Mouse (Mus musculus) natural killer cell, adult 2 months (primary cell): ENCODE measurements at regions not wholly inside any gene's neighbourhood (a gene's known extent, or its start where the extent isn't known, plus 50 kb on each side); places are given as distances from the start of the nearest gene placed in this dataset.
A peak's percentile ranks its signal among the peaks of the same experiment; 100 is the strongest.

Source experiments
- DNase-seq, 2 experiments: peaks; one replicate each; pipeline ENCODE4 v3.0.0; 2022; ENCODE audit warnings: low spot score in 2 of 2

DNA sequence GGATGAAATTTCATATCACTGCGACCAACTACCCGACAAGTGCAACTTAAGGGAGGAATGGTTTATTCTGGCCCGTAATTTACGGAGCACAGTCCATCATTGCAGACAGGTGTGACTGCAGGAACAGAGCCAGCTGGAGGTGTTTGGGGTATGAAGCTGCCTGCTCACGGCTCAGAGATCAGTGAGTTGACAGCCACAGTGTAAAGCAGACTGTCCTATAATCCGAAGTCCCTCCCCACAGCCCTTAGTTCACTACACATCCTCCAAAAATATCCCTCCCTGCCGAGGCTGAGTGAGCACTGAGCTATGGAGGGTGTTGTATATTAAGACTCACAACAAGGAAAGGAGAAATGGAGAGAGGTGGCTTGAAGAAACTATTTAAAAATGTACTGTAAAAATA lies 88.0 kb upstream of the Ednrb start:
- no peak for DNase-seq

DNA sequence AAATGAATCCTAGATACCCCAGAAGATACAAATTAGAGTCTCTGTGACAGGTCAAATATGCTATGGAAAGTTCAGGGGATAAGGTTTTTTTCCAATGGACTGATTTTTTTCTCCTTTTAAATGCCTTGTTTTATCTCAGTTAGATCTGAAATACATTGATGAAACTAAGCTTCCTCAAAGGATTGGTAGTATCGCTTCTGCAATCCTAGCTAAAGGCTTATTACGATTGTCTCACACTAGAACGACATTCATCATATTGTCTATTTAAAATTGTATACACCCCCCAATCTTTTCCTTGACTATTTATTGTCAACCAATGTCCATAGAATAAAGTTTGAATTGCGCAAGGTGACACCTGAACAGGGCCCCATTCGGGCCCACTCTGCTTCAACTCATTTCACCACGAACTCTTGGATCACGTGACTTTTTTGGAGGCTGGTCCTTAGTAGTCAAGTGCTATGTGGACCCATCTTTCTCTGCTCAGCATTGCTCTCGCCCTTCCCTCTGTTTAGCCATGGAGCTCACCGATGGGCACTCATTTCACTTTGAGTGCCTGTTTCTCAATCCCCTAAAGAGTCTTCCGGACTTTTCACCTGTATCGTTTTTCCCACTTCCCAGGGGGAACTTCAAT lies 85.6 kb upstream of the Ednrb start:
- DNase-seq: no peak

DNA sequence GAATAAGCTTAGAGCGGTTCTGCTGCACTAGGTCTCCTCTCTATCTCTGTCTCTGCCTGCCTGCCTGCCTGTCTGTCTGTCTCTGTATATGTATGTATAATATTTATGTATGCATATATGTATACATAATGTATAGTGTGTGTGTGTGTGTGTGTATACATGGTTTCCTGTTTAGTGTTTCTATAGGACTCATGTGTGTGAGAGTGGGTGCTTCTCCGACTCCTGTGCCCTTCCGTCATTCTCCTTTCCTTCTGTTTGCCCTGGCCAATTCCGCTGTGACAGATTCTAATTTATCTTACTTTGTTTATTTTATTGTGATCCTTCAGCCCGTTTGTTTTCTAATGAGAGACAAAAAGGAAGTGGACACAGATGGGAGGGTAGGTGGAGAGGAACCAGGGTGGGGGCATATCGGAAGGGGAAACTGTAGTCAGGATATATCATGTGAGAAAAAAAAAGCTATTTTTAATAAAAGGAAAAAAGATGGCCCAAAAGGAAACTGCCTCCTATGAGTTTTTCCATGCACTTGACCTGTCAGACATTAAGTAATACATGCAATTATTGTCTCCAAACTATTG lies 85.0 kb upstream of the Ednrb start:
- no peak for DNase-seq

DNA sequence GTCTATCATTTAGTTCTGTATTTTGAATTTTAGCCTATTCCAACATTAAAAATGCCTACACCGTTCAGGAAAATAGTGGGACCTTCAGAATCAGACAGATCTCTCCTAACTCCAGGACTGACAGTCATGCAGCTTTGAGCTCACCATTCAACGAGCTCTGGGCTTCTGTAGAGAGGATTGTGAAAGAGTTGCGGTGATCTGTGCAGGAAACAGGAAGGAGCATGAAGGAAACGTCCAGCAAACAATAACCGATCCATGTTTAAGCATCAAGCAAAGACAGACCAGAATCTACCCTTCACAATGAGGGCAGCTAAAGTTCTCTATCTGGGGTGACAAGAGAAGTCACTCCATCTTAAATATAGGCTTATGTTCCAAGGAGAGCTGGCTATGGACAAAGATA lies 76.0 kb upstream of the Ednrb start:
- DNase-seq: no peak

DNA sequence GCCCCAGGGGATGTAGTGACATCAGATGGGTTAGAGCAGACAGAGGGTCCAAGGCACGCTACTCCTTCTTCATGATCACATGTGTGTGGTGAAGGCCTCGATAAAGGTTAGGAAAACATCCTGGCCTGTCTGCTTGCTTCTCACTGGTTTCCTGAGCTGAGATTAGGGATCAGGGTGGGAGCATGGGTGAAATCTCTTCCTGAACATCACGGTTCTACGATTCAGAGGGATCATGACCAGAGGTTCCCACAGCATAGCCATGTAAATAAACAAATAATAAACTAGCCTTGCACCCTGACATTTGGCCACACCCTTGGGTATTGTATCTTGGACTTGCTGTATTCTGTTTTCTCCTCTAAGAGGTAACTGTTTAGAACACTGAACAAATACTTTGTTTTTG lies 75.2 kb upstream of the Ednrb start:
- DNase-seq: no peak

DNA sequence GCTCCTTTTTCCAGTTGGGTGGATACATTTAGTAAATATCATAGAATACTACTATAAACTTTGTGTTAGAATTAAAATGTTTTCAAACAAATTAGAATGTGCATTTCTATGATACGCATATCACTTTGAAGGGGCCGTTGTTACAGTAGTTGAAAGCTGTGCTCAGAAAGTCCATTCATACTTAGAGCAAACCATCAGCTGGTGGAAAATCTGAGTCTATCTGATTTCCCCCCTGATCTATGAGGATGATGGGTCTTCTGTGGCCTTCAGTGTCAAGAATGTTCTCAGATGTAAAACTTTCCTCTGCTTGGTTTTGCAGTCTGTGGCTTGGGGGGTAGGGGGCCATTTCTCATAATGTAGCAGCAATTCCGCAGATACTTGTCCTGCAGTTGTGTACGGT lies 69.3 kb upstream of the Ednrb start:
- DNase-seq: no peak

DNA sequence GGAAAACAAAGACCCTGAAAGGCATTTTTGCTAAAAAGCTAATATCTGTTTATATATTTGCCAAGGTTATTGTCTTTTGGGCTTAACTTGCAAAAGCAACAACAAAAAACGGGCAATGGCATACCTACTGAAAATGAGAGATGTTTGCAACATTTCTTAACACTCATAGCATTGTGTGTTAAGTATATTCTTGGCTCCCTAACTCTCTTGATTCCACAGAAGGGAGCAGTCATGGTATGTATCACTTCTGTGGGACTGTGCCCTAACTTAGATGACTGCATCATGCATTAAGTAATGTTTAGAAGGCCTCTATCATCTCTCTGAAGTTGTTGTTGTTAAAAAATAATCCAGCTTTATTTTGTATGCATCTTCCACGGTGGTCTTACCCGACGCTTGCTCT lies 67.5 kb upstream of the Ednrb start:
- DNase-seq: no peak

DNA sequence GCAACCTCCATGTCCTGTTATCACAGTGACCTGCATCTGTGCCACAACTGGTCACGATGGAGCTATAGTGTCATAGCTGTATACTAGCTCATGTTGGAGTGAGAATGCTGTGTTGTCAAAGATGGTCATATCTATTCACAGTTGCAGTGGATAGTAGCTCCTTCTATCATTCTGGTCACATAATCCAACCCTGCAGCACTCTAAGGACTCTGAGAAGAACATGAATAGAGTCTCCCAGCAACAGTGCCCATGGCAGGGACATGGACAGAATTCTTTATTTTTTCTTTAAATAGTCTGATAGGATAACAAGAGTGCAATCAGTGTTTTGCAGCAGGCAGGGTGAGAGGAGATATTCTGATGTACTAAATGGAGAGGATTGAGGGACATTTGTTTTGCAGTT lies 67.1 kb upstream of the Ednrb start:
- DNase-seq: no peak

DNA sequence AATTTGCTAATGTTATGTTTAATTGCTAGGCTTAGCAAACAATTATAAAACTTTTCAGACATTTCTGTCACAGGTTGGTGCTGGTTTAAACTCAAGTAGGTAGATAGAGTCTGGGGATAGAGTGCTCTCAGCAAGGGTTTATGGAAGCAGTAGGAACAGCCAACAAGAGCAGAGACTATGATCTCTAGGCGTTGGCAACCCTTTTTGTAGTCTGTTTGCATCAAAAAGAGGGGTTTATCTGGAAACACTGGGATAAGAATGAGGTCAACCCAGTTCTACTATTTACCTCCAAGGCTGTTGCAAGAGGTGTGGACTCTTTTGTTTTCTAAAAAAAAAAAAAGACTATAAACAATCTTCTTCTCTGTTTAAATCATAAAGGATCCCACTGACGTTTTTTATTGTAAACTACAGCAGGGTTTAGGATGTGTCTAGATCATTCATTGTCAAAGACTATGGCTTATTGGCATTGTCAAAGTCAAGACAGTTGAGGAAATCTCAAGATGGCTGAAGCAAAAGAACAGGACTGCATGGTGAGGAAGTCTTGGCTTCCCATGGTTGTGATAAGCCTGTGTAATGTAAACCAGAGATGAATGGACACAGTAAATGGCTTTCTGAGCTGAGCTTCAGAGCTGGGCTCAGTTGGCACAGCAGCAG lies 62.3 kb upstream of the Ednrb start:
- DNase-seq: no peak

DNA sequence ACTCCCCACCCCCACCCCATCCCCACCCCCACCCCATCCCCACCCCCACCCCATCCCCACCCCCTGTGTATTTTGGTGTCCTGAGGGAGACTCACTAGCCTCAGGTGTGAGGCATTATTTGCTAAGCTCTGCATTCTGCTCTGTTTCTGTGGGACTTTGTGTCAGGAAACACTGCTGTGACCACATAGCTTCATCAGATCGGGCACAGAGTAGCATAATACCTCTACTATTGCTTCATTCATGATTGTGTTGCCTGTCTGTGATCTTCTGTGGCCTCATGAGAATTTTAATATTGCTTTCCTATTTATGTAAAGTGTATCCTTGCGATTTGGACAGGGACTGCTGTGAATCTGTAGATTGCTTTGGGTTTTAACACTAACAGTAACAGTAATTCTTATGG lies 56.6 kb upstream of the Ednrb start:
- DNase-seq: no peak

DNA sequence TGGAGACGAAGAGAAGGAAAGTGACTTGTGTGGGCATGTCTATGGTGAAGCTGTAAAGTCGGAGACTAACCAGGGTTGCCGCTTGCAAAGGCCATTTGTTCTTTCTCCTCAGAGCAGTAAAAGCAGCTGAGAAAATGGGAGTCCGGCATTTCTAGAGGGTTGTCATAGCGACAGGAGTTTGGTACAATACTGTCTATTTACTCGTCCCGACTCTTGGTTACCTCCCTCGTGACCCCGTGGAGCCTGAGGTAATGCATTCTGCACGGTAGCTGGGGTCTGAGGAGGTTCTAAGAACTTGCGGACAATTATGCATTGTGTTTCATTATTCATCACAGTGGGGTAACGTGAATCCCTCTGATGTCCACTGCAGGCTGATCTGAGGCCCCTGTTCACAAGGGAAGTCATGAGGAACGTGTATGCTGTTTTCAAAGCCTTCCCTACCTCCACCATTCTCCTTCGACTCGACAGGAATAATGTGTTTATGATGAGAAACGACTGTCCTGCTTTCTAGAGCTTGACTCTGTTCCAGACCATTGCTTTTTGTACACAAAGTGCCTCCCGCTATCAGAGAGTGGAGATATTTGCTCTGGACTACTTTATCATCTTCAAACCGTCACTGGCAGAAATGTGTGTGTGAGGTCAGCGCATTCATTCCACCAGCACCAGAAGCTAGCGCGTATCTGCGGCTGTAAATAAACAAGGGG lies 55.1 kb upstream of the Ednrb start:
- DNase-seq: no peak

DNA sequence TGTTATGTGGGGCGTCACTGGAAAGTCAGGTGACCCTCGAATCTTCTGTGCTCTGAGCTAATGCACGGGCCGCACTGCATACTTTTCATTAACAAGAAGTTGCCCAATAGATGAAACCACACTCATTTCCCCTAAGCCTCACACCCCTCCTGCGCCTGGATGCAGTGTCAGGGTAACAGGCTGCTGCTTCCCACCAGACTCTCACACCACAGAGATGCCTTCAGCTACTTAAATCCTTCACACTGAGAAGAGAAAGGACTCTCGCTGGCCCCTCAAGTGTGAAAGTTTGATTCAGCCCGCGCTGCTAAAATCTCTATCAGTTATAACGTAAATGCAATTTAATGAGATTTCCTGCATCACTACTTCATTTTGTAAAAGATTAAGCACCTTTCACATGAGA lies 54.5 kb upstream of the Ednrb start:
- DNase-seq: peak in 1 of 2 experiments; percentile 4

DNA sequence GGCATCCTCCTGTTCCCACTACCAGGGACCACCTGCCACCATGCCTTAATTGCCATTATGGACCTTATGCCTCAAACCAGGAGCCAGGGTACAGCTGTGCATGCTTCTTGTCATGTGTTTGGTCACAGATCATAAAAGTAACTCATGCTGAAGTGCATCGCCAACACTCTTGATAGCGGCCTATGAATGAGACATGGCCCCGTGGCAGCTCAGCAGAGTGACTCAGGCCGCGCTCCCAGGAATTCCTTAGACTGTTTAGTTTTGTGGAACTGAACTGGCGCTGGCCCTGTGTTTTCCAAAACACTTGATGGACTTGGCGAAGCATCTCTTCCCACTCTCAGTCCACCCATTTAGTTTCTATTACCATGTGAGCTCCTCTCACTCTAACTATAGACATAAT lies 51.1 kb upstream of the Ednrb start:
- no peak for DNase-seq
